Mouse (Mus musculus): ENCODE data around the gene Farsb. TPM values are rescaled to one million over a fixed set of nuclear protein-coding genes. Genes with fewer than 3 reads are reported as not detected.

The Farsb gene
- polyA plus RNA-seq, 1 experiment from 2014 or later, result 160 TPM

- H3K4me2 ChIP-seq, result no peak overlapping the region
- WGBS (ENCODE audit: insufficient replicate concordance), result 87% methylated on average over 11 of the region's 11 CpGs
- H3K27ac ChIP-seq, result no peak overlapping the region
- no peak overlapping the region for H3K4me3 ChIP-seq
- no peak overlapping the region for H3K9ac ChIP-seq
- no peak for ATAC-seq
- H3K36me3 ChIP-seq, result peaks cover 60% of the 10 kb centered on the region
- H3K4me1 ChIP-seq, result peaks cover 9% of the 10 kb centered on the region
- H3K27me3 ChIP-seq (replicated peaks), result no peaks in the 10 kb centered on the region
- no peaks in the 10 kb centered on the region for H3K9me3 ChIP-seq (replicated peaks)
Observed at GRCm38 (mm10) chr1:78428851-78429250, 59.8 kb downstream of the Farsb start.

GRCm38 (mm10) chr1:78426841-78427240 lies 61.9 kb downstream of the Farsb start:
- Histone ChIP-seq H3K9ac (no peak overlapping the region), H3K9me3 (replicated peaks) (no peaks in the 10 kb centered on the region), H3K27me3 (replicated peaks) (no peaks in the 10 kb centered on the region), H3K4me3 (no peak overlapping the region), H3K36me3 (peaks cover 64% of the 10 kb centered on the region), H3K4me2 (no peak overlapping the region), H3K4me1 (peaks cover 9% of the 10 kb centered on the region), H3K27ac (no peak overlapping the region)
- ATAC-seq, result no peak
- WGBS (ENCODE audit: insufficient replicate concordance), result 75% methylated on average over 3 of the region's 3 CpGs

DNA sequence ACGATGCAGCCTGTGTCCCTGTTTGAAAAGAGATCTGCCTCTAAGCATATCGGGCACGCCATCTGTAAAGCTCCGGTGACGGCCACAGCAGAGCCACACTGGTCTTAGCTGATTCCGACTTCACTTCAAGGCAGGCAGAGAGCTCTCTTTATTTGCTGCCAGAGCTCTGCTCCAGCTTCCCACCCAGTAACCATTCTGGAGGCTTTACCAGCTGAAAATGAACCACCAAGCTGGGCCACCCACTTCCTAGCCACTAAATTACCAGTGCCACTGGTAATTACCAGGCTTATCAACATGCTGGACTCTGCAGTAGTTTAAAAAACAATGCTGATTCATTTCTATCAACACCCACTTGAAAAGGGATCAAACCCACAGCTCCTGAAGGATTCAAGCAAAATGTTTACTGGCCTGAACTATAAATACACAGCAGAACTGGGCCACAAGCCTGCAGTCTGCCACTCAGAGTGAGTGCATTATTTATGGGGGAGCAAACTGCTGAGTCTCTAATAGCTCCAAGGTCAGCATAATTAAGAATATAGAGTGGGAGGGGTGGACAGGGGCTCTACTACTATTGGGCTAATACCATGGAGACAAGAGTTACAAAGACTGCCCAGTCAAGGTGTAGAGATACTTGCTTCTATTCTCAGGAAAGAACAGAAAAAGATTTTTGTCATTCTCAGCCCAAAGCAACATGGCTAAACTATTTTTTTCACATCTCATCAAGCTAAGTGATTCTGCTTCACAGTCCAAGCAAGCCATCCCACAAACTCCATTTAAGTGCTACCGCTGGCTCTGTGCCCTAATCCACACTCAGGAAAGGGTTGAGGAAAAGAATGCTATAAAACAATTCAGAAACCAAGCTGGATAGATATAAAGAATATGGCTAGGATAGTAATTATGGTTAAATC lies 62.6 kb downstream of the Farsb start:
- Histone ChIP-seq H3K4me2 (no peak overlapping the region), H3K4me1 (peaks cover 9% of the 10 kb centered on the region), H3K27ac (no peak overlapping the region), H3K9me3 (replicated peaks) (no peaks in the 10 kb centered on the region), H3K27me3 (replicated peaks) (no peaks in the 10 kb centered on the region), H3K9ac (no peak overlapping the region), H3K4me3 (no peak overlapping the region), H3K36me3 (peaks cover 64% of the 10 kb centered on the region)
- no peak for ATAC-seq
- WGBS (ENCODE audit: insufficient replicate concordance), result 87% methylated on average over 7 of the region's 7 CpGs

DNA sequence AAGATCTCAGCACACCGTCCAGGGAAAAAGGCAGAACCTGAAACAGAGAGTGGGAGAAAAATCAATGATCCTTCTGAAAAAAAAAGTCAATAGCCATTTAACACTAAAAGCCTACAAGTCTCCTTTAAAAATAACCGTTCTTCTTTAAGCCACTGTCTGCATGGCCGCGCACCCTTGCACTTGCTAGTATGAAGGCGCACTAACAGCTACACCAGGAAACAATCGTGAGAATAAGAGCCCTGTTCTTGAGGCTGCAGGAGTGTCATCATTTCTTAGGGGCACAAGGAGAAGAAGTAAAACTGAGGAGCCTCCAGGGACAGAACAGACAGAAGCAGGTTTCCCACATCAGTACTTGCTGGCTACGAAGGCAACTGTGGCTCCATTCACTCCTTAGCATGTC lies 63.4 kb downstream of the Farsb start:
- H3K9me3 ChIP-seq (replicated peaks), result no peaks in the 10 kb centered on the region
- ATAC-seq, result no peak
- peaks cover 66% of the 10 kb centered on the region for H3K36me3 ChIP-seq
- peaks cover 9% of the 10 kb centered on the region for H3K4me1 ChIP-seq
- H3K4me2 ChIP-seq, result no peak overlapping the region
- no peak overlapping the region for H3K4me3 ChIP-seq
- no peak overlapping the region for H3K27ac ChIP-seq
- H3K27me3 ChIP-seq (replicated peaks), result no peaks in the 10 kb centered on the region
- no peak overlapping the region for H3K9ac ChIP-seq
- 85% methylated on average over 7 of the region's 7 CpGs for WGBS (ENCODE audit: insufficient replicate concordance)

DNA sequence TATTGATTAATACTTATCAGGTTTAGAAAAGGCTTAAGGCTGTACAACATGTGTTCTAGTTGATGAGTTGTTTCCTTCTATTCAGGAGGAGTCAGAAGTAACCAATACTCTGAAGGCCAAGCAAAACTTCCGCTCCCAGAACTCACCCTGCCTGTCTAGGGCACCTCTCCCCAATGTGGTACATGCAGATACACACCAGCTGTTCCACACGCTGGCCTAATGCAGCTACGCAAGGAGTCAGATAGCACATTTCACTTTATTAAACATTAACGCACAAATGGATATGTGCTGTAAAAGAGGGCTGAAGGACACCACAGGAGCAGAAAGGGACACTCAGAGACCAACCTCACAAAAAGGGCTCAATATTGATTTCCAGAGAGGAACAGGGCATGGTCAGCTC lies 63.8 kb downstream of the Farsb start:
- WGBS (ENCODE audit: insufficient replicate concordance), result 89% methylated on average over 4 of the region's 4 CpGs

GRCm38 (mm10) chr1:78422576-78422975 lies 66.1 kb downstream of the Farsb start:
- H3K9me3 ChIP-seq (replicated peaks), result no peaks in the 10 kb centered on the region
- WGBS (ENCODE audit: insufficient replicate concordance), result 82% methylated on average over 2 of the region's 2 CpGs
- peaks cover 73% of the 10 kb centered on the region for H3K36me3 ChIP-seq
- no peak for ATAC-seq
- H3K4me3 ChIP-seq, result no peak overlapping the region
- no peak overlapping the region for H3K4me2 ChIP-seq
- H3K27ac ChIP-seq, result no peak overlapping the region
- no peaks in the 10 kb centered on the region for H3K27me3 ChIP-seq (replicated peaks)
- no peak overlapping the region for H3K9ac ChIP-seq
- peaks cover 9% of the 10 kb centered on the region for H3K4me1 ChIP-seq

More for the DNA sequence above, 63.8 kb downstream of the Farsb start:
- H3K9ac ChIP-seq, result no peak overlapping the region
- H3K4me1 ChIP-seq, result peaks cover 9% of the 10 kb centered on the region
- no peak overlapping the region for H3K4me3 ChIP-seq
- H3K9me3 ChIP-seq (replicated peaks), result no peaks in the 10 kb centered on the region
- no peaks in the 10 kb centered on the region for H3K27me3 ChIP-seq (replicated peaks)
- H3K27ac ChIP-seq, result no peak overlapping the region
- H3K4me2 ChIP-seq, result no peak overlapping the region
- ATAC-seq, result no peak
- peaks cover 67% of the 10 kb centered on the region for H3K36me3 ChIP-seq

- H3K4me1 ChIP-seq, result peaks cover 9% of the 10 kb centered on the region
- ATAC-seq, result no peak
- no peak overlapping the region for H3K27ac ChIP-seq
- no peak overlapping the region for H3K4me3 ChIP-seq
- 80% methylated on average over 5 of the region's 5 CpGs for WGBS (ENCODE audit: insufficient replicate concordance)
- no peaks in the 10 kb centered on the region for H3K9me3 ChIP-seq (replicated peaks)
- H3K36me3 ChIP-seq, result peaks cover 79% of the 10 kb centered on the region
- H3K4me2 ChIP-seq, result no peak overlapping the region
- no peaks in the 10 kb centered on the region for H3K27me3 ChIP-seq (replicated peaks)
- H3K9ac ChIP-seq, result no peak overlapping the region
Observed at GRCm38 (mm10) chr1:78421749-78422148, 66.9 kb downstream of the Farsb start.

GRCm38 (mm10) chr1:78420271-78420670 lies 68.4 kb downstream of the Farsb start:
- no peak overlapping the region for H3K9ac ChIP-seq
- no peak overlapping the region for H3K4me2 ChIP-seq
- no peak overlapping the region for H3K4me3 ChIP-seq
- 84% methylated on average over 6 of the region's 6 CpGs for whole genome bisulfite sequencing (ENCODE audit: insufficient replicate concordance)
- peaks cover 71% of the 10 kb centered on the region for H3K36me3 ChIP-seq
- H3K27ac ChIP-seq, result no peak overlapping the region
- no peak for ATAC-seq
- 0 out of 2 replicates have a peak, but pooled peaks cover under 1% of the 10 kb centered on the region for H3K4me1 ChIP-seq
- H3K27me3 ChIP-seq (replicated peaks), result no peaks in the 10 kb centered on the region
- H3K9me3 ChIP-seq (replicated peaks), result no peaks in the 10 kb centered on the region

DNA sequence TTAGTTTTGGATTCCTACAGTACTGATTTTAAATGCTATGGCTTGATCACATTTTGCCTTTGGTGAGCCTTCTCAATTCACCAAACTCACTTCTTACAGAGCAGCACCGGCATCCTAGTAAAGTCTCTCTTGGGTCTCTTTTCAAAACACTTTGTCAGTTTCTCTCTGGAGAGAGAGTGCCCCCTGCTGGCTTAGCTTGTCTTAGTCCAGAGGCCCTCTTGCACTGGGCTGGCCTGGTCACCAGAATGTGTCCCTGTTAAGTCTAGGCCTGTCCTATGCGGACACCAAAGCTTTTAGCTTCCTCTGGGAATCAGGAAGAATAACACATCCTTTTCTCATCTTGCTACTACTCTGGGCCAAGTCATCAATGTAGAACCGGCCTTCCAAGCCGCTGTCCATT lies 69.1 kb downstream of the Farsb start:
- H3K27me3 ChIP-seq (replicated peaks), result no peaks in the 10 kb centered on the region
- H3K9ac ChIP-seq, result no peak overlapping the region
- no peak overlapping the region for H3K4me2 ChIP-seq
- H3K36me3 ChIP-seq, result peaks cover 65% of the 10 kb centered on the region
- no peak overlapping the region for H3K4me3 ChIP-seq
- 0 out of 2 replicates have a peak, but pooled peaks have one; percentile 32 for ATAC-seq
- H3K9me3 ChIP-seq (replicated peaks), result no peaks in the 10 kb centered on the region
- 67% methylated on average over 4 of the region's 4 CpGs for WGBS (ENCODE audit: insufficient replicate concordance)
- no peaks in the 10 kb centered on the region for H3K4me1 ChIP-seq
- no peak overlapping the region for H3K27ac ChIP-seq

GRCm38 (mm10) chr1:78417154-78417911 lies 71.4 kb downstream of the Farsb start:
- Histone ChIP-seq H3K27me3 (replicated peaks) (no peaks in the 10 kb centered on the region), H3K27ac (no peak overlapping the region), H3K4me3 (no peak overlapping the region), H3K4me1 (no peaks in the 10 kb centered on the region), H3K9ac (no peak overlapping the region), H3K4me2 (no peak overlapping the region), H3K9me3 (replicated peaks) (no peaks in the 10 kb centered on the region), H3K36me3 (peaks cover 42% of the 10 kb centered on the region)
- ATAC-seq, result no peak
- 85% methylated on average over 9 of the region's 9 CpGs for WGBS (ENCODE audit: insufficient replicate concordance)

- no peaks in the 10 kb centered on the region for H3K4me1 ChIP-seq
- H3K27ac ChIP-seq, result no peak overlapping the region
- ATAC-seq, result no peak
- no peaks in the 10 kb centered on the region for H3K9me3 ChIP-seq (replicated peaks)
- H3K4me2 ChIP-seq, result no peak overlapping the region
- H3K4me3 ChIP-seq, result no peak overlapping the region
- peaks cover 21% of the 10 kb centered on the region for H3K36me3 ChIP-seq
- H3K27me3 ChIP-seq (replicated peaks), result no peaks in the 10 kb centered on the region
- 82% methylated on average over 5 of the region's 5 CpGs for WGBS (ENCODE audit: insufficient replicate concordance)
- H3K9ac ChIP-seq, result no peak overlapping the region
Observed at GRCm38 (mm10) chr1:78414421-78414820, 74.3 kb downstream of the Farsb start.

DNA sequence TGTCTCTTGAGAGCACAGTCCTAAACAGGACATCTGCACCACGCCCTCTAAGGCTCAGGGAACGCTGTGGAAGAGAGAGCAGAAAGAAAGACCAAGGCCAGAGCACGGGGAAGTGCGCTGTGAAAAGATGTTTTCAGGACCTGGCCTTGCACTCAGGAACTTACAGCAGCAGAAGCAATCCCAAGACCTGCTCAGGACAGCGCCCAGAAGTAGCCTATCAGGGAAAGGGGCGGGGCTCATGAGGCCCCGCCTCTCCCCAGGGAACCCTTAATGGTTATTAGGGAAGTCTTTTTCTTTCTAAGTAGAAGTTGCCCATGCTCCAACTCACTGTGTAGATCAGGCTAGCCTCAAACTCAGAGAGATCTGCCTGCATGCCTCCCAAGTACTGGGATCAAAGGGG lies 76.0 kb downstream of the Farsb start:
- Histone ChIP-seq H3K9ac (no peak overlapping the region), H3K27me3 (replicated peaks) (no peaks in the 10 kb centered on the region), H3K27ac (no peak overlapping the region), H3K9me3 (replicated peaks) (no peaks in the 10 kb centered on the region), H3K4me3 (no peak overlapping the region), H3K4me2 (no peak overlapping the region), H3K4me1 (no peaks in the 10 kb centered on the region), H3K36me3 (peaks cover 7% of the 10 kb centered on the region)
- WGBS (ENCODE audit: insufficient replicate concordance), result 14% methylated on average over 7 of the region's 7 CpGs
- ATAC-seq, result peak; percentile 49

Data from liver, embryonic 12.5 days (tissue).